Mouse (Mus musculus) brain, embryonic 14.5 days (tissue): ENCODE measurements around the gene Nfkb2. TPM values are rescaled to one million over a fixed set of nuclear protein-coding genes. Genes with fewer than 3 reads are reported as not detected.

Experiments
- DNase-seq: peaks from one replicate; pipeline ENCODE4 v3.0.0-alpha.2; 2011; ENCODE audit warnings: low read depth
- CTCF ChIP-seq: fragments of 200-500 bp; IDR thresholded peaks from 2 replicates; pipeline ENCODE4 v1.5.1; 2012; ENCODE audit warnings: inconsistent platforms, mild to moderate bottlenecking, moderate library complexity, borderline replicate concordance; ENCODE audit not compliant: insufficient read depth, insufficient read length; ENCODE audit errors: extremely low read depth
- POLR2A ChIP-seq: fragments of 200-500 bp; IDR thresholded peaks from 2 replicates; pipeline ENCODE4 v1.6.1; 2012; ENCODE audit warnings: mild to moderate bottlenecking, inconsistent platforms, borderline replicate concordance; ENCODE audit not compliant: poor library complexity, insufficient read depth, insufficient read length, severe bottlenecking; ENCODE audit errors: extremely low read depth
- polyA plus RNA-seq: library from polyadenylated mRNA; depleted of rRNA; stranded (reverse); fragments of >200 nt; gene quantifications from 2 replicates; pipeline ENCODE4 v1.2.3, GENCODE M21; 2012

Nfkb2 gene
- polyA plus RNA-seq, 1 experiment = 4.3 TPM

GRCm38 (mm10) chr19:46333906-46334305 is 29.8 kb downstream of the Nfkb2 start:
- TF ChIP-seq CTCF (no peak), POLR2A (no peak)
- DNase-seq = no peak

- no peak for TF ChIP-seq CTCF
- TF ChIP-seq POLR2A = no peak
- DNase-seq = no peak
Measured at GRCm38 (mm10) chr19:46337719-46338330, 33.7 kb downstream of the Nfkb2 start.

GRCm38 (mm10) chr19:46338331-46338936 is 34.3 kb downstream of the Nfkb2 start, which contains the start of gene Cuedc2:
Cuedc2 (minus strand) TSS chr19:46338702.
- DNase-seq = peak; percentile 99
- TF ChIP-seq POLR2A (peak; percentile 35; the same call in 1 of the 2 replicates), CTCF (peak; percentile 63)

GRCm38 (mm10) chr19:46338942-46339286 is 34.8 kb downstream of the Nfkb2 start:
- TF ChIP-seq POLR2A = no peak
- TF ChIP-seq CTCF = no peak
- DNase-seq = no peak

- peak; percentile 84 for DNase-seq
Measured at GRCm38 (mm10) chr19:46339287-46339971, 35.3 kb downstream of the Nfkb2 start.

GRCm38 (mm10) chr19:46344710-46345419 is 40.7 kb downstream of the Nfkb2 start:
- DNase-seq = no peak
- TF ChIP-seq CTCF (no peak), POLR2A (no peak)

More at GRCm38 (mm10) chr19:46339287-46339971, 35.3 kb downstream of the Nfkb2 start:
- TF ChIP-seq POLR2A (no peak), CTCF (no peak)

- no peak for DNase-seq
- no peak for TF ChIP-seq POLR2A
- no peak for TF ChIP-seq CTCF
Measured at GRCm38 (mm10) chr19:46347146-46347545, 43.0 kb downstream of the Nfkb2 start.

GRCm38 (mm10) chr19:46347936-46348668 is 44.0 kb downstream of the Nfkb2 start:
- TF ChIP-seq POLR2A = no peak
- no peak for TF ChIP-seq CTCF
- DNase-seq = no peak

- DNase-seq = peak; percentile 94
- TF ChIP-seq CTCF (no peak), POLR2A (peak; percentile 84)
Measured at GRCm38 (mm10) chr19:46348761-46349458, 44.8 kb downstream of the Nfkb2 start.

- DNase-seq = no peak
- no peak for TF ChIP-seq POLR2A
- TF ChIP-seq CTCF = no peak
Measured at GRCm38 (mm10) chr19:46349550-46349949, 45.4 kb downstream of the Nfkb2 start.

- DNase-seq = no peak
- TF ChIP-seq POLR2A (no peak), CTCF (no peak)
Measured at GRCm38 (mm10) chr19:46350168-46350932, 46.2 kb downstream of the Nfkb2 start, which contains the start of gene 2310034G01Rik. 2310034G01Rik (minus strand) TSS chr19:46350302.
